Mouse (Mus musculus): ENCODE results near the gene Lmln.
"Not testable (repeated sequence)": the region's sequence is repeated elsewhere in the genome, so short reads cannot be mapped to it uniquely, and the experiment has no call there.

Gene Lmln

DNA sequence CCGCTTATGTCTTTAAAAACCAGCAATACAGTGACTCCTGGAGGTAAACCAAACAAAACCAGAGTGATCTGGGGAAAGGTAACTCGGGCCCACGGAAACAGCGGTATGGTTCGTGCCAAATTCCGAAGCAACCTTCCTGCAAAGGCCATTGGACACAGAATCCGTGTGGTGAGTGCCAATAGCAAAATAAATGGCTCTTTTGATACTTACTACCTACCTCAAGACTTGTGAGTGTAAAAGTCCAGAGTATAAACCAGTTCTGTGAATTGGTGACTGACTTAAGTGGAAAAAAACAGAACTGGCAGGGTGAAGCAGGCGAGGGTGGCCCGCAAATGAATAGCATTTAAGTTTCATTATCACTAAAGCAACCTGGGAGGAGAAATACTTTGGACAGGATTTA is 3.7 kb upstream of the Lmln start:
- DNase-seq = not testable (repeated sequence)

DNA sequence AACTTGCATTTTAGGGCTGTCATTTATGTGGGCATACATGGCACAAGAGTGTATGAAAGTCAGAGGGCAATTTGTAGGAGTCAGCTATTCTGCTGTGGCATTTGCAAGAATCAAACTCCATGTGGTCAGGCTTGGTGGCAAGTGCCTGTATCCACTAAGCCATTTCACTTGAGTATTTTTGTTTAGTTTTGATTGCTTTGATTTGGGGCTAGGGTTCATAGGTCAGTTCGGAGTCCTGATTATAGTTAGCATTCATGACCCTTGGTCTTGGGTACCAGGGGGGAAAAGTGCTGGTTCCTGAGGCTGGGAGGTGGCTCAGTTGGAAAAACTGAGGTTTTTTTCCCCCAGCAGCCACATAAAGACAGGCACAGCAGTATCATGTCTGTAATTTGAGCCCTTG is 2.9 kb upstream of the Lmln start:
- DNase-seq = no peak

DNA sequence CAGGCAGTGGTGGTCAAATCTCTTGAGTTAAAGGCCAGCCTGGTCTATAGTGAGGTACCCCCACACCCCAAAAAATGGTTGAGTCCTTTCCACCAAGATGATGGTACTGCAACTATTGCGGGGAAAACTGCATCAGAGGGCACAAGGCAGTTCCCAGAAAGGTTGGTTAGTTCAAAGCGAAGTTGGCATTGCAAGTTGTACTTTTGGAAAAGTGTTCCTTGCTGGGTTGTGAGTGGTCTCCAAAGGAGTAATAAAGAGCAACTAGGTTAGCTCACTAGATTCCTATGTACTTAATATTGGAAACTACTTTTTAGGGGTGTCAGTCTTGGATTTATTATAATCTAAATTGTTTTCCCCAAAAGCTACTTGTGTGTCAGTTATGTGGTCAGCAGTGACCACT is 1.4 kb upstream of the Lmln start:
- no peak for DNase-seq

DNA sequence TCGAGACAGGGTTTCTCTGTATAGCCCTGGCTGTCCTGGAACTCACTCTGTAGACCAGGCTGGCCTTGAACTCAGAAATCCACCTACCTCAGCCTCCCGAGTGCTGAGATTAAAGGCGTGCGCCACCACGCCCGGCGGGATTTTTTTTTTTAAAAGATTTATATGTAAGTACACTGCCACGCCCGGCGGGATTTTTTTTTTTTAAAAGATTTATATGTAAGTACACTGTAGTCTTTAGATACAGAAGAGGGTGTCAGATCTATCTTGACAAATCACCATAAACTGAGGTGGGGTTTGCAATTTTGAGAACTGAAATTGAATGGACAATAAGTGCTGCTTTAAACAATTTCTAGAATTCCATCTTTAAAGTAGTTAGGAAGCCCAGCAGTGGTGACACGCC is 921 bp upstream of the Lmln start:
- DNase-seq = no peak

DNA sequence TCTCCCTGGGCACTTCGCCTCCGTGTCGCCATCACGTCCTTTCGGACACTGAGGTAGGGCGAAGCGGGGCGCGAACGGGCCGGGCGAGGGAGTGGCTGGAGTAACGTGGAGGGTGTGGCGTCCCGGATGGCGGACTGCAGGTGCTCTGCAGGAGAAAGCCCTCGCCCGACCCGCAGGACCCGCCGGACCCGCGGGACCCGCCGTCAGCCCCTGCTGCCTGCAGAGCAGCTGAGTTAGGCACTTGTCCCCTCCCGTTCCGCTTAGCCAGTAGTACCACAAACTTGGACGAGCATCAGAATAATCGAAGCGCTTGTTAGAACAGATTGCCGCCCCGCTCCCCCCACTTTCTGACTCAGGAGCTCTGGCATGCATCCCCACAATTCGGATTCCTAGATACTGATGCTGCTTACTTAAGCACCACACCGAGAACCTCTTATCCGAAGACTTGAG is 386 bp downstream of the Lmln start:
- no peak for DNase-seq

DNA sequence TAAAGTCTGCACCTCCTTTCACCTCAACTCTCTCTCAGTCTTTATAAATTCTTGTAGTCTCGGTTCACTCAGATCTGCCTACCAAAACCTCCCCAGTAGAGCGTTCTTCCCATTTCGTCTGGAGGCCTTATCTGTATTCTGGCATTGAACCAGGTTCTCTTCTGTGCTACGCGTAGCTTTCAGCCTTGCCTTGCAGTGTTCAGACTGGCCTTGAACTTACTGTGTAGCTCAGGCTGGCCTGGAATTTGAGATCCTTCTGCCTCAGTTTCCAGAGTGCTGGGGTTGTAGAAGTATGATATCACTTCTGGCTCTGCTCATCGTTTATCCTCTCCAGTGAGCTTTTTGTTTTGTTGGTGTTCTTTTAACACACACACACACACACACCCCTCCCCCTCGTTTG is 946 bp downstream of the Lmln start:
- peak; percentile 32 for DNase-seq

DNA sequence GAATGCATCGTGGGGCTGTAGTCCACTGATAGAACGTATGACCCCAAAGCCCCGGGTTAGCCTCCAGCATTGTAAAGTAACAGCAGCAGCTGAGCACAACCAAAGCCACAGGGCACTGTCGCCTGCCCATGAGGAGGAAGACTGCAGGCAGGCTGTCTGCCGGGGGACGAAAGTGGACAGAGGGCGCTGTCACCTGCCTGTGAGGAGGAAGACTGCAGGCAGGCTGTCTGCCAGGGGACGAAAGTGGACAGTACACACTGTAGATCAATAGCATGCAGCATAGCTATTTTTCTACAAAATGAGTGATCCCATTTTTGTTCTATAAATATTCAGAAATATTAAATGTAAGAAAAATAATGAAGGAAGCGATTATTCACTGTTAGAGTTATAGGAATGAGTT is 2.3 kb downstream of the Lmln start:
- DNase-seq = no peak

DNA sequence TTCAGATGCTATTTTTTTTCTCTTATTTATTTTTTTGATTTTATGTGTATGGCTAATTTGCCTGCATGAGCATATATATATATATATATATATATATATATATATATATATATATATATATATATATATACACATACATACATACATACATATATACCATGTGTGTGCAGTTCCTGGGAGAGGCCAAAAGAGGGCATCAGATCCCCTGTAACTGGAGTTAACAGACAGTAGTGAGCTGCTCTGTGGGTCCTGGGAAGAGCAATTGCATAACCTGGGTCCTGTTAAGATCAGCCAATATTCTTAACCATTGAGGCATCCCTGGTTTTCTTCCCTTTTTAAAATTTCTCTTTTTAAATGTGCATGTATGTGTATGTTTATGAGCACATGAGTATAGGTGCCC is 8.6 kb downstream of the Lmln start:
- DNase-seq = no peak

DNA sequence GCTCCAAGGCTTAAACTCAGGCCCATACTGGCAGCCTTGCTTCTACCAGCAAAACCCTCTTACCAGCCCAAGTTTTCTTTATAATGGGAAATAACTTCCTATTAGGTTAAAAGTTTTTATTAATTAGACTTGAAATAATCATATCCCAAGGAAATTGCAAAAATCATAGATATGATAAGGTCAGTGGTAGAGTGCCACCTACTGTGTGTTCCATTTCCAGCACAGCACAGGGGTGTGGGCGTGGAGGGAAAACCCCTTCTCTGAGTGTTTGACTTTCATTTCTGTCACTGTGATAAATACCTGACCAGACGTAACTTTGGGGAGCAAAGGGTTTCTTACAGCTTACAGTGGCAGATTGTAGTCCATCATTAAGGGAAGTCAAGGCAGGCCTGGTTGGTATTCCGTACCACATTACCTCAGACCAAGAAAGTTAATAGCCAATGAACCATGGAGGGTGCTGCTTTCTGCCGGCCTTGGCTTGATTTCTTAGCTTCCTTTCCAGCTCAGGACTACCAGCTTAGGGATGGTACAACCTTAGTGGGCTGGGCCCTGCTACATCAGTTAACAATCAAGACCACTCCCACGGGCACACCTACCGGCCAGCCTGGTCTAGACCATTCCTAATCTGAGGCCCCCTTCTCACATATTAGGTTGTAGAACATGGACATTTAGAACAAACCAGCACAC is 10.7 kb downstream of the Lmln start:
- DNase-seq = no peak

DNA sequence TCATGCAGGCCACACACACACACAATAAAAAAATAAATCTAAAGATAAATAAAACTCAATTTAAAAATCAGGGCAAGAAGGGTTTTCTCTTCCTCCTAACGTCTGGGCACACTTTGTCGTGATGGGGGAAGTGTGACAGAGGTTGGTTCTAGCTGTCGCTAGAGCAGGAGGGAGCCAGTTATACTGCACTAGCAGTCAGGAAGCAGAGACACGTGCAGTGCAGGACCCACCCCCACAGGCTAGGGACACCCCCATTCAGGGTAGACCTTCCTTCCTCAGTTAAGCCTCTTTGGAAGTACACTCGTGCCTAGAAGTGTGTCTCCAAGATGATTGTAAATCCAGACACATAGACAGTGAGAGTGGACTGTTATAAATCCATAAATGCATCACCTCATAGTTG is 12.6 kb downstream of the Lmln start:
- DNase-seq = no peak

DNA sequence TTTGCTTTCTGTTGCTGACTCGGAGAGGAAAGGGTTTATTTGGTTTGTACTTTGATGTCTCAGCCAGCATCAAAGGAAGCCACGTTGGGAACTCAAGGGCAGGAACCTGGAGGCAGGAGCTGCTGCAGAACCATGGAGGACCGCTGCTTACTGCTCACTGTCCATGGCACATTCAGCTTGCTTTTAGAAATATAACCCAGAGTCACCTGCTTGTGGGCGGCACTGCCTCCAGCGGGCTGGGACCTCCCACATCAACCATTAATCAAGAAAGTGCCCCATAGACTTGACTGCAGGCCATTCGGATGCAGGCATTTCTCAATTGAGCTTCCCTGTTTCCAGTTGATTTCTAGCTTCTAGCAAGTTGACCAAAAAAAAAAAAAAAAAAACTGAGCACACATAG is 13.8 kb downstream of the Lmln start:
- DNase-seq = no peak

DNA sequence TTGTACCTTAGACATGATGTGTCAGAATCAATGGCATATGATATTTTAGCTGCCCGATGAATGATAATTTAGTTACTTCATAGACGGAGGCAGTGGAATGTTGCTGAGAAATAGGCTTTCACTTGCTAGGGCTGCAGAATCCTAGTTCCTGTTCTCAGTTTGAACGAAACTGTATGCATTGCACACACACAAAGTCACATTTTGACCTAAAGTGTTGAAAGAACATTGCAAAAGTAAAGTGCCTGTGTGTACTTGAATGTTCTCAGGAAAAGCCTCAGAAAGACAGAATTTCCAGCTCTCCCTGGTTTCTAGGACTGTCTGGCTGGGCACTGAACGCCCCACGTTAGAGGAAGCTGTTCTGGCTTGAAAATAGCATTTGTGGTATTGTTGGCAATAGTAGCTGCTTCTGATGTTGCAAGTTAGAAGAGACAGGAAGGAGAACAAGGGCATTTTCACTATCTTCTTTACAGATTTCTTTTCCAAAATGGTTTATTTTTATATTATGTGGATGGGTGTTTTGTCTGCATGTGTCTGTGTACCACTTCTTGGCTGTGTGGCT is 14.8 kb downstream of the Lmln start:
- no peak for DNase-seq

DNA sequence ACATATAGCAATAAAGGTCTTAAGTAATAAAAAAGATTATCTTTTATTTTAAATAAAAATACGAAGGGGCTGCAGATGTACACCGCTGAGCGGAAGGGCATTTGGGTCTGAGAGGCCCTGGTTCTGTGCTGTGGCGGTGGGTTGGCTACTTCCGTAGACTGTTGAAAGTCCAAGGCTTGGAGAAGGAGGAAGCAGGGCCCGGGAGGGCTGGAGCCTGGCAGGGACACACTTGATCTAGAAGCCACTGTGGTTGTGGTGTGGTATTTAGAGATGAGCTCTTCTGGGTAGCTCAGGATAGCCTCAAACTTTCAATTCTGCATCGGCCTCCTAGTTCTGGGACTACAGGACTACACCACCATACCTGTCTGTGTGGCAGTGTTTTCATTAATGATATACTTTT is 17.7 kb downstream of the Lmln start:
- DNase-seq = no peak

DNA sequence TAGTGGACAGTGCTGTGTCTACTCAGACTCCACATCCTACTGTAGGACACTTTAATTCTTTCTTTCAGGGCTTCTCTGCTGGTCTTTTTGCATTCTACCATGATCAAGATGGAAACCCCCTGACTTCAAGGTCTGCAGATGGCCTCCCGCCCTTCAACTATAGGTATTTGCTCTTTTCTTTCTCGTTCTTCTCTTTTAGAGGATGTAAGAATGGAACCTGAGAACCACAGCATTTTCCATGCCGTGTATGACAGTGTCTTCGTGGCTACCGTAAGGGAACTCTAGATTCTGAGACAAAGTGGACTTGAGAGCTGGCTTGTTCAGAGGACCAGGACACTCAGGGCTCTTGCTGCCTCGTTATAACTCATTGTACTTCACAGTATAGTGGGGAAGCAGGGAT is 20.6 kb downstream of the Lmln start:
- DNase-seq = no peak

DNA sequence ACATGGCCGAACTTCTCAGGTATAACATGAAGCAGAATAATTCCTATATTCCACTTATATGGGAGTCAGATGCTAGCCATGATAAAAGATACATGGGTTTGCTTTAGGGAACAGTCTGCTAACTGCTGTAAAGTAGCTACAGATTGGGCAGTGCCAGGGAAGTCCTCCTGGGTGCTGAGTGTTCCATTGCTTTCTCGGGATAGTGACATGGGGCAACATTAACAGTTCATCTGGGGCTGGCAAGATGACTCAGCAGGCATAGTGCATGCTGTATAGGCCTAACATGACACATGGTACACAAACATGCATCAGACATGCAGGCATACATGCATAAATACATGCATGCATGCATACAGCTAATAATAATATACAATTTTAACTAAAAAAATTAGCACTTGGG is 21.7 kb downstream of the Lmln start:
- DNase-seq = no peak

DNA sequence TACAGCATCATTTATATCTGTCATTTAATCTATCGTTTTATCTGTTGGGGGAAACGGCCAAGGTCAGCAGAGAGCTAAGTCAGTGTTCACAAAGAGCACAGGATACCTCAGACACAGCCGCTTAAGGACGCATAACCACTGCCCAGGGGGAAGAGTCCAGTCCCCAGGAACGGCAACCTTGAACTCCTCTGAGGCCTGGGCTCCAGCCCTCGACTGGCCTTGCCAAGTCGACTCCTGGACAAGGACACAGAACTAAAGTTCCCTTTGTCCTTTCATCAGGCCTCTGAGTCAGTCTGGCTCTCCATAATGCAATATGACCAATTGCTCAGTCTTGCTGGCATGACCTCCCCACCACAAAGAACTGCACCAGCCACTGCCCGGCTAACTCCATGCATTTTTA is 23.3 kb downstream of the Lmln start:
- no peak for DNase-seq

DNA sequence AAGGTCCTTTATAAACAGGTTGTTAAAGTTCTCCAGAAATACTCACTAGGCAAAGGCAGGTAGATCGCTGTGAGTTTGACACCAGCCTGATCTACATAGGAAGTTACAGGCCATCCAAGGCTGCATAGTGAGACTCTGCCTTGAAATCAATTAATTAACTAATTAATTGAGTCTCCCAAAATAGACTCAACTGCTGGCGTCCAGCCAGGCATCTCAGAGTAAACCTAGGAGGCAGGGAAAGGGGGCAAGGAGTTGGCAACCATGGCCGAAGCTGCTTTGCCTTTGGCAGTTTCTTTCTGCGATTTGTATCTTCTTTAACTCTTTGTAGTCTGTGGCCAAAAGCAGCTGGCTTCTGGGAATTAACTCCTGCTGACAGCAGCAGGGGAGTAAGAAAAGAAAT is 51.4 kb downstream of the Lmln start:
- peak; percentile 20 for DNase-seq

DNA sequence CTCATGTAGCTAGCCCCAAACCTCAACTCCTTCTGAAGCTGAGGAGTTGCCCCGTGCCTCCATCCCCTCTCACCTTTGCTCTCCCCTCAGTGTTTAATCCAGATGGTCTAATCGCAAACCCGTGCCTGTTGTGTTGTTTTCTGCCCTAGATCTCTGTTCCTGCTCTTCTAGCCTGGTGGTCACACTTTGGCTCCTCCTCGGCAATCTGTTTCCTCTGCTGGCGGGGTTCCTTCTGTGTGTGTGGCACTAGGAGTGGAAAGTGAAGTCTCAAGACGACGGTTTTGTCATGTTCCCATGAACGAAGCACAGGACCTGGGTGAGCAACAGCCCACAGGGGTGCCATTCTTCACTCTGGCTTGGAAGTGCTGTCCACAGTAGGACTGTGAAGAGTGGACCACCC is 61.1 kb downstream of the Lmln start:
- peak; percentile 33 for DNase-seq

DNA sequence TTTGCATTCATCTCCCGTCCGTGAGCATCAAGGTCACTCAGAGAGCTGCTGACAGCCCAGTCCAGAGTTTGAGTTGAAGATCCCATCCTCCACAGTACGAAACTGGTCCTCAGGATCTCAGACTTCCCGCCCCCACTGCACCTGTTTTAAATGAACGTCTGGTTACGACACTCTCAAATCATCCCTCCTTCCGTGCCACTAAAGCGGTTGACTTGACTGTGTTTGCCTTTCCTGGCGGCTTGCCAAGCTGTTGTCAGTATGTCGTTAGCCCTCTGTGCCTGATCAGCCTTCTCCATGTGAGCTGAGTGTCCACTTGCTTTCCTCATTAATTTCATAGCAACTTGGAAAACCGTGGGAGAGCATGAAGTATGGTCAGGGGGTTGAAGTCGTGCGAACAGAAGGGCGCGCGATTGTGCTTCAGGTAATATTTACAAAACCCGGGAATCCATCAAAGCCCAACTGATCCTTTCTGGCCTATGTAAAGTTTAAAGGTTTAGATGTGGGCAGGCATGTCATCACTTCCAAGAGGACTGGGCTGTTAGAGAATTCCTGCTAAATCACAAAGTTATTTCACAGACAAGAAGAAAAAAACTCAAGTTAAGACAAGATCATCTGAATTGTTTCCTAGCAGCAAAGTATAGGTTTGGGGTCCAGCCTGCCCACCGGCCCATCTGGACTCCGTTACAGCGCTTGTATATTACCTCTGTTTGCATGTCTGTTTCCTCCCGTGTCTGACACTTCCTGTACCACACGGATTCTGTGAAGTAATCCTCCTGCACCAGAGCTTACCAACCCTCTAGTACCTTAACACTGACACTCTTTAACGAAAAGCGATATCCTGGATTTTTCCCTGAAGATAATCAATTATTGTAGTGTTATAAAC is 61.9 kb downstream of the Lmln start:
- no peak for DNase-seq

DNA sequence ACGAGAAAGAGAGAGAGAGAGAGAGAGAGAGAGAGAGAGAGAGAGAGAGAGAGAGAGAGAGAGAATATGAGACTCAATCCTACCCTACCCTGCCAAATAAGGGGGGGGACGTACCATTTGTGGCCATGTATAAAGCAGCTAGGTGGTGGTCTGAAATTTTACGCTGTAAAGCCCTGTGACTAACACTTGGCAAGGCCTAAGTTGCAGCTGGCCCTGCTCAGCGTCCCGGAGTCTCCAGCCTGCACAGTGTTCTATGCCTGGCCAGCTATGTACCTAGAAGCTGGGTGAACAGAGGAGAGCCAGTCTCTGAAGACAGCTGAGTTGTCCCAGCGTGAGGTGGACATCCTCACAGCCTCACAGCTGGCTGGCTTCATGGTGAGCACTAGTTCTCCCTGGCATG is 64.7 kb downstream of the Lmln start:
- DNase-seq = no peak

DNA sequence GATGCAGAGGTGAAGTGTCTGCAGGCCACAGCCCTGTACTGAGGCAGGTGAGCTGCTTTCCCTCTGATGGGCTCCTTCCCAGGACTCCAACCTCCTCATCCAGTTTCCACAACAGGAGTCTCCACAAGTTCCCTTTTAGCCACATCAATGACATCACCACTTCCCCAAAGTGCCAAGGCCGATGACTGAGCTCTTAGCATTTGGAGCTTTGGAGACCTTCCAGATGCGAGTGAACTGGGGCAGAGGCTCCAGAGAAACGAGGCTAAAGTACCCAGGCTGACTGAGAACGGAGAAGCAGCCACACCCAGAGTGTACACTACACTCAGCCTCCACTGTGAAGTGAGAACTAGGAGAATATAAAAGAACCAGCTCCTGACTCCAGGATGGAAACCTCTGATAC is 68.4 kb downstream of the Lmln start:
- no peak for DNase-seq

DNA sequence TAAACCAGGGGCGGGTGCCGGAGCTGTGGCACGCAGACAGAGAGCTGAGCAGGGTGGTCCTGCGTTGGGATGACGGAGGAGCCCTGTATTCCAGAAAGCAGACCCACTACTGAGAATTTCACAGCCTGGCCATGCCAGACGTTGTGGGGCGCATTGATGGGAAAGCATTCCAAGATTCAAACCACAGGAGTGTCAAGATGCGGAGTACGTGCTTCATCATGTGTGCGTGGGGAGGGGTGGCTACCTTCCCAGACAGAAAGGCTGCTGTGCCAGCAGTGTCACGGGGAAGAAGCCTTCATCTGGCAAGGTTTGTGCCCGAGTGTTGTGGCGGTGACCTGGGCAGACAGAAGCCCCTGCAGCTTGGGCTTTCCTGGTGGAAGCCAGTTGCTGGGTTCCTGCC is 70.9 kb downstream of the Lmln start:
- DNase-seq = no peak

DNA sequence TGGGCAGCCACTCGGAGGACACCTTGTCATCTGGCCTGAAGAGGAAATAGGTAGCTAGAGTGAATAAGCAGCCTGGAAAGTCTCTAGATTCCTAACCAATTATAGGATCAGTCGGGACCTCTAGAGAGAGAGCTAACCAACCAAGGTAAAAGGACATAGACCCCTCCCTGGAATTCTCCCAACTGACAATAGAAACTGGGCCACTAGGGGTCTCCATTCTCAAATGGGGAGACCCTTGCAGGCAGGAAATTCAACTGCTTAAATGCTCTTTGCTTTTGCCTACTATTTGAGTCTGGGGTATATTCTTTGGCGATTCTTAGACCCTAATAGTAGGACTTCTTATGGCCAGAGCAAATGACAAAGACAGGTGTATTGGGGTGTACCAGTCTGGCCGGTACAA is 72.8 kb downstream of the Lmln start:
- no peak for DNase-seq

DNA sequence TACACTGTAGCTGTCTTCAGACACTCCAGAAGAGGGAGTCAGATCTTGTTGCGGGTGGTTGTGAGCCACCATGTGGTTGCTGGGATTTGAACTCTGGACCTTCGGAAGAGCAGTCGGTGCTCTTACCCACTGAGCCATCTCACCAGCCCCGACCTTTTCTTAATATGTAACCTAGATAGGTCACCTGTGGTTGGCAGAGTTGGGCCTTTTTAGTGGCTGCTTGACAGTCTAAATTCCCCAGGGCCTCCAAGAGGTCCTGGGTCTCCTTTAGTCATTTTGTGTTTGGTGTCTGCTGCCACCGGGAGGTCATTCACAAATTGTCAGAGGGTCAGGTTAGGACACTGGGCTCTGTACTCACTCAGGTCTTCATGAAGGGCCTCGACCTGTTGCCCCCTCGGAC is 76.7 kb downstream of the Lmln start:
- not testable (repeated sequence) for DNase-seq

Data from cerebellum, adult 9-11 months (tissue).